Mouse (Mus musculus): ENCODE measurements around the gene Ptges2.

Ptges2 gene

DNA sequence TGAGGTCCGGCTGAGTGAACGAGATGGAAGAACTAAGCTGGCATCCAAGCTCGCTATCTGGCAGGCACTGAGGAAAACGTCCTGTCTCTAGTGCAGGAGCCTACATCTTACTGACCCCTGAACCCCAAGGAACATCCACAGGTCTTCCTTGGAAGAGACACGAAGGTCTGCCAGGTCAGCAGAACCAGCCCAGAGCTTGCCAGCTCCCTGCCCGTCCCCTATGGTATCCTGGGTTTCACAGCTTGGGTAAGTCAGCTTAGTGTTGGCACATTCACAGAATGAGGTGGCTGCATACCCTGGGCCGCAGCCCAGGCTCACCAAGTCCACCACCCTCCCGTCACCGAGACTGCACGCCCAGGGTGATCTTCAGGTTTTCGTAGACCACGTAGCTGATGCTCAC, 20.1 kb downstream of the Ptges2 start:
- in situ Hi-C loops (cut with MboI, MseI): no loop called here

GRCm38 (mm10) chr2:32416556-32416955, 20.9 kb downstream of the Ptges2 start:
- in situ Hi-C loops (cut with MboI, MseI): no loop called here

DNA sequence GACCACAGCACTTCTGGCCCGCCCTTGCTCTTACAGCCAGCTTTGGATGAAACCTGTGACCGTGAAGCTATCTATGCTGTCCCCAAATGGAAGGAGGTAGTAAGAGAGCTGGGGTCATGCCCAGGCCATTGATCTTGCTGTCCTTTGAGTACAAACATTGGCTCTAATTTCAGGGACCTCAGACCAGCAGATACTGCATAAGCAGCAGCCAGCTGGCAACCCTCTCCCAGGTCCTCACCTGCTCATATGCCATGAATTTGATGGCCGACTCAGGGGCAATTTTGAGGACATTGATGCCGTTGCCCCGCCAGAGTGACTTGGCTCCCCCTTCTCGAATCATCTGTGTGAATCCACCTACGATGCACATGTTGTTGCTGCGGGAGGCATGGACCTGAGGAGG, 21.8 kb downstream of the Ptges2 start:
- in situ Hi-C loops (cut with MboI, MseI): no loop called here

DNA sequence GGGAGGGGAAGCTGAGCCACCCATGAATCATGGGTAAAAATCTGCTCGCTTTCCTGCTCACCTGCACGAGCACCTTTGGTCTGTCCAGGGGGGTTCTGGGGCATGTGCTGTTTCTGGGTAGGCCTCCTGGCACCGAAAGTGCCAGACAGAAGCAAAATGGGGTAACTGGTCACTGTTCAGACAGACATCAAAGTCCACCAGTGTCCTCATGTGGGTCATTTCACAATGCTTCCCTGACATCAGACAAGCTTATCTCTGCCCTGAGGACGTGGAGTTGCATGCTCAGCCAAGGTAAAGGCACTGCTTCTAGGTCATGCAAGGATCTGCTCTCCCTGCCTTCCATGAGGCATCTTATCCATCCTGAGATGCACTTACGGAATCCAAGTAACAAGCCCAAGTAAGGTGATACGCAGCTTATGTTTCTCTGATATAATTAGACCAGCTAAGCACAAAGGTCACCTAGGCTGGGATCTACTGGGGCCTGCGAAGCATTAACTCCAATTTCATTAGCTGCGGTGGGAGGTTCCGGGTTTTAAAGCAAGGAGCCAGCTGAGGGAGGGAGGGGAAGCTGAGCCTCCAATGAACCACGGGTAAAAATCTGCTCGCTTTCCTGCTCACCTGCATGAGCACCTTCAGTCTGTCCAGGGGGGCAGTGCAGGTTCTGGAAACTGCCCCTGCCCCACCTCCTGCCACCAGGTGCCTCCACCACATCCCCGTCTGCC, 22.9 kb downstream of the Ptges2 start:
- in situ Hi-C loops (cut with MboI, MseI): no loop called here

DNA sequence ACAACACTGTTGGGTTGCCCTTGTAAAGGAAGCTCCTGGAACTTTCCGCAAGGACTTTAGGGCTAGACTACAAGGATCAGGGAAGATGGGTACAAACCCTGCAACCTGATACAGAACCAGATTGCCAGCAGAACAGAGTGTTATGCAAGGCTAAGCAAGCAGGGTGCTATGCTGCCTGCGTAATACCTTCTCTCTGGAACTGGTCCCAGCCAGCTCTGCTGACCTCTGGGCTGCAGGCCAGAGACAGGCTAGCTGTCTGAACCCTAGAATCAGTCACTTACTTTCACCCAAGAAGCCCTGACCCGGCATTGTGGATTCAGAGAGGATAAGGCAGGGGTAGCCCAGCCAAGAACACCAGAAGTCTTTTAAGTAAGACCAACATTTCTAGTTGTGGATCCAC, 23.7 kb downstream of the Ptges2 start:
- in situ Hi-C loops (cut with MboI, MseI): no loop called here

DNA sequence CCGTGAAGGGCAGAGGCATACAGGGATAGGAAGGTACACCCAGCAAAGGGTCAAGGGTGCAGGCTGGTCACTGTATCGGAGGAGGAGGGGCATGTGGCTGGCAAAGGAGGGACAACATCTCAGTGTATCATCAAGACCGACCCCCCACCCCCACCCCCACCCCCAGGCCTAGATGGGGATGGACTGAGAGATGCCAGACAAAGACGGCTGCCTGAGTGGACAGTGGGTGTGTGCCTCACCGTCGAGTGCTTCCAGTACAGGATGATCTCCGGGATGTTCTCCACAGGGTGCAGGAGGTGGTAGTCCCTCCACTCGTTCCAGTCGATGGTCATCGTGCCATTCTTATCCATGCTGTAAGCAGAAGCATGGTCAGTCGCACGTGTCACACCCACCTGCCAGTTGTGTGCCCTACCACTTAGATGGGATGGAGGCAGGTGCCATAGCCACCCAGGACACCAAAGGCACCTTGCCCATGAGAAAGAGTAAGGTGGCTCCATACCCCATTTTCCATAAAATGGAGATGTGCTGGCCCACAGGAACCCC, 24.4 kb downstream of the Ptges2 start:
- in situ Hi-C loops (cut with MboI, MseI): no loop called here

GRCm38 (mm10) chr2:32420647-32421046, 25.0 kb downstream of the Ptges2 start:
- in situ Hi-C loops (cut with MboI, MseI): no loop called here

DNA sequence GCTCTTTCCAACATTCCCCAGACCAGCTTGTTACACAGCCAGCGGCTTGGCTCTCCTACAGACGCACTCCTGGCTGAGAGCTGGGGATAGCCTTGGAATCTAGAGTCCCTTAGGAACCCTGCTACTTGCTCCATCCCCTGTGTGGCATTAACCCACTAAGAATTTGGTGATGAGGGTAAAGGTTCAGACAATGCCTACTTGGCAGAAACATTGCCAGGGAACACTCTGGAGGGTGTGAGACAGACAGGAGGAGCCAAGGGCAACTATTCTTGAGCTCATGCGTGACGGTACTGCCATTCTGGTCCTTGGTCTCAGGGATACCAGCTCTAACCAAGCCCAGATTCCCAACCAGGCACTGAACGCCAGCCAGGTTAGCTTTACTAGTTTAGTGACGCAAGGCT, 26.2 kb downstream of the Ptges2 start:
- in situ Hi-C loops (cut with MboI, MseI): no loop called here

- in situ Hi-C loops (cut with MboI, MseI): no loop called here
Measured at GRCm38 (mm10) chr2:32423481-32424331, 28.0 kb downstream of the Ptges2 start.

DNA sequence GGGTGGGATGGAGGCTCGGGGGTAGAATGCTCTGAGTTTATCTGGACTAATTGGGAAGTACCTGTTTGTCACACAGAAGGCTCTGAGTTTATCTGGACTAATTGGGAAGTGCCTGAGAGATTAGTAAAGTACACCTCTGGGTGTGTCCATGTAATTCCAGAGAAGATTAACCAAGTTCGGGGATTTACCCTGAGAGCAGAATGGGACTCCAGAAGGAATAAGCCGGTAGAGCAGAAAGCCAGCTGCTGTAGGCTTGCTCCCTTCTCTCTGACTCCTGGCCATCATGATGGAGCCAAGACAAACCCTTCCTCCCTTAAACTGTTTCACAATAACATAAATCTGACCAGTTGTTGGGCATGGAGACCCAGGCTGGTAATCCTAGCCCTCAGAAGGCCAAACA, 29.1 kb downstream of the Ptges2 start:
- in situ Hi-C loops (cut with MboI, MseI): no loop called here

- in situ Hi-C loops (cut with MboI, MseI): no loop called here
Measured at GRCm38 (mm10) chr2:32425568-32425967, 29.9 kb downstream of the Ptges2 start.

GRCm38 (mm10) chr2:32426141-32426540, 30.4 kb downstream of the Ptges2 start:
- in situ Hi-C loops (cut with MboI, MseI): no loop called here

GRCm38 (mm10) chr2:32427720-32428119, 32.0 kb downstream of the Ptges2 start:
- in situ Hi-C loops (cut with MboI, MseI): no loop called here

- in situ Hi-C loops (cut with MboI, MseI): no loop called here
Measured at GRCm38 (mm10) chr2:32428262-32428722, 32.6 kb downstream of the Ptges2 start.

DNA sequence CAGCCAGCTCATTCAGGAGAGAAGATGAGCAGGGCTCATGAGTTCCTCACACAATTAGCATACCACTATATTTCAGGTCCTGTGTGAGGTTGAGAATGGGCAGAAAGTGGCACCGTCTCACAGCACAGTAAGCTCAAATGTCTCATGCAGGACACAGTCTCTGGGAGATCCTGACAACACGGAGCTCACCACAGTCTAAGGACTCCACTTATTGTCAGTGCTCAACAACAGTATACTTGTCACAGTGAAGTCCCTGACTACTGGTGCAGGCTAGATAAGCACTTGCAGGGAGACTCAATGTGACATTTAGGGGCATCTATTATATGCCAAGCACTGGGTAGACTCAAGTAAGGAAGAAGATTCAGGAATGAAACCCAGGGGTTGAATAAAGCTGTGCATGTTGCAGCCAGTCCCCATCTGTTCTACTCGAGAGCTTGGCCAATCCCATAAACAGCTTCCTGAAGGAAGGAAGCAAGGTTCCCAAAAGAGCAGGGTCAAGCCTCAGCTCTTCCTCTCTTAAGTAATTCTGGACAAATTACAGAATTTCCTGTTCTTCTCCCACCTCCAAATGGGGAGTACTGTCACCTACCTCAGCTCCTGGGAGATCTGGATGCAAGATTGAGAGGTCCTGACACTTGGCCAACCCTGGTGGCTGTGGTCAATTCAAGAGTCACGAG, 33.7 kb downstream of the Ptges2 start:
- in situ Hi-C loops (cut with MboI, MseI): no loop called here

DNA sequence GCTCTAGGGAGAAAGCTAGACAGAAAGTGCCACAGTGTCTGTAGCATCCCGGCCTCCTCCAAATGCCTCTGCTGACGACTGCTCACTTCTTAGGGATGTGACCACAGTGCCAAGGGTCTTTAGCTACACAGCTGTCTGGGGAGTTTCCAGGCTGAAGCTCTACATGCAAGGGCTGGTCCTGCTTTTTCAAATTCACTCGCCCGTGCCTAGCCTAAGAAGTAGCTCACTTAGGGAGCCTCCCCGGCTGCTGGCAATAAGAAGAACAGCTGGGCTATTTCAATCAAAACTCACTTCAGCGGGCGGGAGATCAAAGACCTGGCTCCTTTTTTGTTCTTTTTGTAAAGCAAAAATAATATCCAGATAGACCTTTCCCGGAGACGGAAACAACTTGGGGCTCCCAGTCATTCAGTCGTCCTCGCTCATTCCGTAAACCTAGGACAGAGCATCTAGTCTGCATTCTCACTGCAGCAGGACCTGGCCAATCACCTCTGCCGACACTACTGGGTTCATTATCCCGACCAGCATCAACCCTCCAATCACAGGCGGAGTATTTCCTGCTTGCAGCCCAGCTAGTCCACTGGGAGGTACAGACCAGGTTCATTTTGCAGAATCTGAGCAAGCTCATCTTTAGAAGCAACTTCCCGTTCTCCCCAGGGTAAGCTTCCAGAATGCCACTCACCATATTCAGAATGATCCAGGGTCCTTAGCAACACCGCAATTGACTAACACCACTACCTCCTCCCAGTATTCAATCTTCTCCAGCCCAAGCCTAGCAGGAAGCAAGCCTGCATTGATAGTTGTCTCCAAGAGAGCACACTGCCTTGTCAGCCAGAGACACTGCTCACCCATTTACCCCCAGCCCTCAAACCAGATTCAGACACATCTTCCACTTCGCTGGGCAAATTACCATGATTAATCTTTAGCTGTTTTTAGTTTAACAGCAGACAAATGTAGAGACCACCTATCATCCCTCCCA, 35.3 kb downstream of the Ptges2 start:
- in situ Hi-C loops (cut with MboI, MseI): no loop called here

DNA sequence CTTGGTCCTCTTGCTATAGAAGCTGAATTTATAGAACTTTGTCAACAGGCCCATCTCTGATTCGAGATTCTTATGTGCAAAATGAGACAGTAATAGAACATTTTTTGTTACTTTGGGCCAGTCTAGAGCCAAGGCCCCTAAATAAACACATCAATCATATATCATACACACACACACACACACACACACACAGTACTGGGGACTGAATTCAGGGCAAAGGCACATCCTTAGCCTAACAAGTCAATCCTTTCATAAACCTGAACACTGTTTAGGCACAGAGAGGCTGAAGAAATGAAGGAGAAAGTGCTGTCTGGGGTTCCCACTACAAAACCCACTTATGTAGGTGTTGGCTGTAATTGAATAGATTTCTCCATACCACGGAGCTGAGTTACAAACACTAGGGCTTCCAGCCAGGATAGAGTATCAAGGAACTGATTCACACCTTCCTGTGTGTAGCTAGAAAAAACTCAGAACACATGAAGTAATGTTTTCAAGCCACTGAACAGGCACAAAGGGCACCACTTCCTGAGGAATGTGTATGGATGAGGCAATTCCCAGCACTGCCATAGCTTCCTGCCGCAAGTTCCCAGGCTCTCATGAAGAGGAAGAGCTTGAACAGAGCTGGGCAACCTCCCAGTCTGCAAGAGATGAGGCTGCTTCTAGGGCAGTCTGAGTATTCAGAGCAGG, 41.1 kb downstream of the Ptges2 start:
- in situ Hi-C loops (cut with MboI, MseI): no loop called here

DNA sequence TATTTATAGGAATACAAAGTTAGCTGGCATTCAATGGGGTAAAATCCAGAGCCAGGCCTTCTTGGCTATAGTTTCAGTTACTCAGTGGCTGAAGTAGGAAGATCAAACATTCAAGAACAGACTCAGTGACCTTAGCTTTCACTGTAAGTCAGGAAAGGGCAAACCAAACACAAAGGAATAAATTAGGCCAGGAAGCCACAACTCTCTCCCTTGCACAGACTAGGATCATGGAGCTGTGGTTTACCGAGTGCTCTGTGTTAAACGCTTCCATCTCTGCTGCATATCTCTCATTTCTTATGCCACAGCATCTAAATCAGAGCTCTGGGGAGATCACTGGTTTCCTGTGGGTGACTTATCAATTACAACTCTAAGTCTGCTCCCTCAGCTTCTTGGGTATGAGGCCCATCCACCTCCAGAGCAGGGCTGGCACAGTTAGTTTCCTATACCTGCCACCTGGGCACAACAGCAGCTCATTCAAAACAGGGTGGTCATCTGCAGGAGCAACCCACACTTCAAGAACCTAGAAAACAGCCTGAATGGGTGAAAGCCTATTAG, 42.0 kb downstream of the Ptges2 start:
- in situ Hi-C loops (cut with MboI, MseI): no loop called here

DNA sequence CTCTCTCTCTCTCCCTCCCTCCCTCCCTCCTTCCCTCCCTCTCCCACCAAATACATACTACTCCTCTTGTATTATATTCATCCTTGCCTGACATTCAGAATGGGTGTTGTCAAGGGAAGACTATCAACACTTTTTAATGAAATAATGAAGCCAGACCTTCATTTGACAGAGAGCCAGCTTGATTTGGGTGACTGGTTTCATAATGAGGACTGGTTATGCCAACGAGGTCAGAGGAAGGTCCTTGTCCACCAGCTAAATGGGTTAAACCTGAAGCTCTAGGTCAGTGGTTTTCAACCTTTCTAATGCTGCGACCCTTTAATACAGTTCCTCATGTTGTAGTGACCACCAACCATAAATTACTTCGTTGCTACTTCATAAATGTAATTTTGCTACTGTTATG, 43.0 kb downstream of the Ptges2 start:
- in situ Hi-C loops (cut with MboI, MseI): no loop called here

GRCm38 (mm10) chr2:32439177-32439576, 43.5 kb downstream of the Ptges2 start:
- in situ Hi-C loops (cut with MboI, MseI): no loop called here

Data from T-helper 2 cell (primary cell).